Mouse (Mus musculus): ENCODE data around the gene Pecam1. TPM values are rescaled to one million over a fixed set of nuclear protein-coding genes. Genes with fewer than 3 reads are reported as not detected.

Pecam1 gene
- polyA plus RNA-seq, 1 experiment, result not detected

DNA sequence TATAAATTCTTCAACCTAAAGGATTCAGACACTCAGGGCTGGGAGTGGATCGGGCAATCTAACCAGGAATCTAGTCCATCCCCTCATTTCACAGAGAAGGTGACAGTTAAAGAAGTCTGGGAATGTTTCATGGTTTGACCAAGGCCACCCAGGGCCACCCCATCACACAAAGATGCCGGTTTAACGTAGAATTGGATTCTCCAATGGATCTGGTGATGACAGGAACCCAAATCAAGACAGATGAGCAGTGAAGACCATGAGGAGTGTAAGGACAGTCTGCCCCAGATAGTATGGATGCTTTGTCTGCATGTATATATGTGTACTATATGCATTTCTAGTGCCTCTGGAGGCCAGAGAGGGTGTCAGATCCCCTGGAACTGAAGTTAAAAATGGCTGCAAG lies 80.2 kb downstream of the Pecam1 start:
- Histone ChIP-seq H3K27ac (ENCODE audit: insufficient read depth, low read depth, low read length) (no peak overlapping the region), H3K4me1 (ENCODE audit: control insufficient read depth, insufficient read depth, low read length) (peaks cover 32% of the 10 kb centered on the region), H3K4me3 (ENCODE audit: insufficient read depth, low read depth, low read length) (no peak overlapping the region)
- TF ChIP-seq POLR2A (IDR thresholded peaks at IDR 0.05; ENCODE audit: insufficient read depth, low read depth, low read length) (no peak), CTCF (IDR thresholded peaks at IDR 0.05; ENCODE audit: insufficient read depth, low read depth, low read length) (no peak)
- WGBS, result 74% methylated on average over 3 of the region's 3 CpGs

DNA sequence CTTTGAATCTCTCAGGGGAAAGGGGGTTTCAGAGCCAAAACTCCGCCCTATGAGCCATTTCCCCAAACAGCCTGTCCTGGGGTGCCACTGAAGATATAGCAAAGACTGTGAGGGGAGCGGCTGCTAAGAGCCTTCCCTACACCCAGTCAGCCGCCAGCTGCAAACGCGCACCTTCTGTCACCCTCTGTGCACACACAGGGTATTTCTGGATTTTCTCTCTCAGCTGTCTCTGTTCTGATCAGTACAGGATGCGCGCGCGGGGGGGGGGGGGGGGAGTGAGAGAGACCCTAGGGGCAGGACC lies 80.6 kb downstream of the Pecam1 start:
- no peak for TF ChIP-seq POLR2A (IDR thresholded peaks at IDR 0.05; ENCODE audit: insufficient read depth, low read depth, low read length)
- TF ChIP-seq CTCF (IDR thresholded peaks at IDR 0.05; ENCODE audit: insufficient read depth, low read depth, low read length), result no peak
- Histone ChIP-seq H3K4me1 (ENCODE audit: control insufficient read depth, insufficient read depth, low read length) (peaks cover 28% of the 10 kb centered on the region), H3K4me3 (ENCODE audit: insufficient read depth, low read depth, low read length) (no peak overlapping the region), H3K27ac (ENCODE audit: insufficient read depth, low read depth, low read length) (no peak overlapping the region)
- WGBS, result 15% methylated on average over 9 of the region's 9 CpGs

DNA sequence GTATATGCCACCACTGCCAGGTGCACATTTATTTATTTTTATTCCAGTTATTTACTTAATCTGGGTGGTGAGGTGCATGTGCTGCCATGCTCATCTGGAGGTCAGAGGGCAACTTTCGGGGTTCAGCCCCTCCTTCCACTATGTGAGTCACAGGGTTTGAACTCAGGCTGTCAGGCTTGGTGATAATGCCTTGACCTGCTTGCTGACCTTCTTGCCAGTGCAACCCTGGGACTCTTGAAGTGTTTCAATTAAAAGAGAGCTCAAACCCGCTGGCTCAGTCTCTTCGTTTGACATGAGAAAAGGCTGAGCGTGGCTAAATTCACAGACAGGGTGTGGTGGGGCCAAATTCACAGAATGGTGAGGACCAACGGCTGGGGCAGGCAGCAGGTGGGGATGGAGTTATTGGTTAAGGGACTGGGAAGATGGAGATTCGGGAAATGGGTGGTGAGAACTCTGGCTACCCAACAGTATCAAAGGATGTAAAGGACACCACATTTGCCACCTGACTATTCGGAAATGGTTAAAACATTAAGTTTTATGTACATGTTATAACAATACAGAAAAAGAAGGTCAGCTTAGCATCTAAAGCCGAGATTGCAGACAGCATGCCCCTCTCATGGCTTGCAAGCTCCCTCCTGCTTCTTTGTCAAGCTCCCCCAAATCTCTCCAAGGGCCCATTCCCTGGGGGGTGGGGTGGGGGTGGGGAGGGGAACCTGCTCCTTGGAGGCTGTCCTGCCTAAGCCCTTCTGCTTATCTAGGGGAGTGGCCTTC lies 81.1 kb downstream of the Pecam1 start:
- 69% methylated on average over 8 of the region's 8 CpGs for WGBS
- Histone ChIP-seq H3K4me1 (ENCODE audit: control insufficient read depth, insufficient read depth, low read length) (peaks cover 23% of the 10 kb centered on the region), H3K27ac (ENCODE audit: insufficient read depth, low read depth, low read length) (no peak overlapping the region), H3K4me3 (ENCODE audit: insufficient read depth, low read depth, low read length) (no peak overlapping the region)
- TF ChIP-seq CTCF (IDR thresholded peaks at IDR 0.05; ENCODE audit: insufficient read depth, low read depth, low read length), result no peak
- no peak for TF ChIP-seq POLR2A (IDR thresholded peaks at IDR 0.05; ENCODE audit: insufficient read depth, low read depth, low read length)

DNA sequence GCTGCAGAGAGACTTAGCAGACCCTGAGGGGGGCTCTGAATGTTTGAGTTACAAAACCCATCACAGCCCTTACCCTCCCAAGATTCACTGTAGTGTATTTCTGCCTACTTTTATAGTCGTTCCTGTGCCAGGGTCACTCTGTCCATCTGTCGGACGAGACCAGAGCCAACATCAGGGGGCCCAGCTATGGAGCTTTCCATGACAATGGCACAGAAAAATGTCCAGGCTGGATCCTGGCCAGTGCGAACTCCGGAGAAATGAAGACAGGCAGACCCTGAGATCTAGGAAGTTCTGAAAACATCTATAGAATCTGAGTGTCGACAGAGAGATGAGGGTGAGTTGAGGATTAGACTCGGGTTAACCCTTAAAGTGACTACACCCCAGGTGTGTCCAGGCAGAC lies 82.1 kb downstream of the Pecam1 start:
- no peak for TF ChIP-seq CTCF (IDR thresholded peaks at IDR 0.05; ENCODE audit: insufficient read depth, low read depth, low read length)
- no peak for TF ChIP-seq POLR2A (IDR thresholded peaks at IDR 0.05; ENCODE audit: insufficient read depth, low read depth, low read length)
- no peak overlapping the region for H3K27ac ChIP-seq (ENCODE audit: insufficient read depth, low read depth, low read length)

DNA sequence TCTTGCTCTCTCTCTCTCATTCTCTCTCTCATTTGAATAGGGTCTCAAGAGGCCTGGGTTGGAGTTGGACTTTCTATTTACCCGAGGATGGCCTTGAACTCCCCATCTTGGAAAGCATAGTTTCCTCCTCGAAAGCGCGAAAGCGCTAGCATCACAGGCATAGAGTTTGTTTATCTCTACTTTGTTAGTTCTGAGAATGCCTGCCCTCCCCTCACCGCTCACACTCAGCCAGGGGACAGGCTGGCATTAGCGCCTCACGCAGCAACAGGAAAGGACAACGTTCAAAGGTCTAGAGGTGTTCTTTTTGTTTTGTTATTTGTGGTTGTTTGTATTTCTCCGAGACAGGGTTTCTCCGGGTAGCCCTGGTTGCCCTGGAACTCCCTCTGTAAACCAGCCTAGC lies 82.6 kb downstream of the Pecam1 start:
- peaks cover 25% of the 10 kb centered on the region for H3K4me1 ChIP-seq (ENCODE audit: control insufficient read depth, insufficient read depth, low read length)
- TF ChIP-seq CTCF (IDR thresholded peaks at IDR 0.05; ENCODE audit: insufficient read depth, low read depth, low read length) (no peak), POLR2A (IDR thresholded peaks at IDR 0.05; ENCODE audit: insufficient read depth, low read depth, low read length) (no peak)
- WGBS, result 87% methylated on average over 11 of the region's 11 CpGs
- H3K27ac ChIP-seq (ENCODE audit: insufficient read depth, low read depth, low read length), result no peak overlapping the region
- no peak overlapping the region for H3K4me3 ChIP-seq (ENCODE audit: insufficient read depth, low read depth, low read length)

More for the DNA sequence above, 82.1 kb downstream of the Pecam1 start:
- WGBS, result 65% methylated on average over 7 of the region's 7 CpGs
- H3K4me1 ChIP-seq (ENCODE audit: control insufficient read depth, insufficient read depth, low read length), result peaks cover 29% of the 10 kb centered on the region
- no peak overlapping the region for H3K4me3 ChIP-seq (ENCODE audit: insufficient read depth, low read depth, low read length)

DNA sequence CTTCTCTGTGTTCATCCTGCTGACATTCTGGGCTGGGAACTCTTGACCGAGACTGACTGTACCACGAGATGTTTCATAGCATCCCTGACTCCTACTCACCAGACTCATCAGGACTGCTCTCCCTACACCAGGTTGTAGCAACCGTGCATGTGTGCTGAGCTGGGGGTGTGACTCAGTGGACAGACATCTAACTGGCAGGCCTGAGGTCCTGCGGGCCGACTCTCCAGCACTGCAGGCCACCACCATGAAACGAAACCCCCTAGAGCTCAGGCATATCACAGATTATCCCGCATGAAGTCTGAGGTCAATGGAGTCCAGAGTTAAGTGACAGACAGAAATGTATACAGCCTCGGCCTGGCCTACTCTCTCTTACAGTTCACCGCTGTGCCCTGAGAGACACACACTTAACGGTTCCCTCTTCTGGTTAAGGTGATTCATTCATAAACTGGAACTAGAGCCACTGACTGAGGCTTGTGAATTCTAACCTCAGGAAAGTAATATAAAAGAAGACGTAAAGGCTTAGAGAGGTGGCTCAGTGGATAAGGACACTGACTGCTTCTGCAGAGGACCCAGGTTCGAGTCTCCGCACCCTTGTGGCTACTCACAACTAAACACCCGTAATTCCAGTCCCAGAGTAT lies 83.8 kb downstream of the Pecam1 start:
- TF ChIP-seq CTCF (IDR thresholded peaks at IDR 0.05; ENCODE audit: insufficient read depth, low read depth, low read length) (no peak), POLR2A (IDR thresholded peaks at IDR 0.05; ENCODE audit: insufficient read depth, low read depth, low read length) (no peak)
- Histone ChIP-seq H3K4me1 (ENCODE audit: control insufficient read depth, insufficient read depth, low read length) (peaks cover 22% of the 10 kb centered on the region), H3K27ac (ENCODE audit: insufficient read depth, low read depth, low read length) (no peak overlapping the region), H3K4me3 (ENCODE audit: insufficient read depth, low read depth, low read length) (no peak overlapping the region)
- 87% methylated on average over 14 of the region's 14 CpGs for WGBS

DNA sequence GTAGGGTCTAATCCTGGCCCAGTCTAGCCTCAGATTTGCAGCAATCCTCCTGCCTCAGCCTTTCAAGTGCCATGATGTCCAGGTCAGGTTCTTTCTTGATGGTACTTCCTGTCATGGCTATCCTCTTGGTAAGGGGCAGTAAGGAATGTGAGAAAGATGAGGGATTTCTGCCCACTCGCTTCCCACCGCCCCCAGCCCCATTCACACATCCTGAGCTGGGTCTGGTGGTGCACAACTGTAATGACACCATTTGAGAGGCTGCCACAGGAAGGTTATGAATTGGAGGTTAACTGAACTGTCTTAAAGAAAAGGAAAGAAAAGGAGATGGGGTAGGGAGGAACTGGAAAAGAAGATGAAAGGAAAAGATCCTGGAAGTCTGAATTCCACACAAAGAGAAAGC lies 84.6 kb downstream of the Pecam1 start:
- 92% methylated on average over 2 of the region's 2 CpGs for WGBS
- TF ChIP-seq CTCF (IDR thresholded peaks at IDR 0.05; ENCODE audit: insufficient read depth, low read depth, low read length), result no peak
- TF ChIP-seq POLR2A (IDR thresholded peaks at IDR 0.05; ENCODE audit: insufficient read depth, low read depth, low read length), result no peak
- Histone ChIP-seq H3K4me3 (ENCODE audit: insufficient read depth, low read depth, low read length) (no peak overlapping the region), H3K4me1 (ENCODE audit: control insufficient read depth, insufficient read depth, low read length) (peaks cover 21% of the 10 kb centered on the region), H3K27ac (ENCODE audit: insufficient read depth, low read depth, low read length) (no peak overlapping the region)

DNA sequence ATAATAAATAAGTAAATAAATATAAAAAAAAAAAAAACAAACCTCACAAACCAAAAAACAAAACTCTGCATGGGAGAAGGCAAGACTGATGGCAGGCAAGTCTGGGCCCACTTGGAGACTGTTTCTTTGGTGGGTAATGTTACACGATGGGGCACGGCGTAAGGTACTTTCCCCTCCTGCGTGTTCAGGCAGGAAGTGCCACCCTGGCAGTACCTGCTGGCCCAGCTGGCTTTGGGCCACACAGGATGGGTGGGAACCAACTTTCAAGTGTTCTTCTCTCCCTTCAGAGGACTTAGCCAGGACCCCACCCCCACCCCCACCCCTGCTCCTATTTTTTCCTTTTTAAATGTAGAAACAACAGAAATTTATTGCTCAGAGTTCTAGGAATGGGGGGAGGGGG lies 85.1 kb downstream of the Pecam1 start:
- peaks cover 20% of the 10 kb centered on the region for H3K4me1 ChIP-seq (ENCODE audit: control insufficient read depth, insufficient read depth, low read length)
- H3K27ac ChIP-seq (ENCODE audit: insufficient read depth, low read depth, low read length), result no peak overlapping the region
- no peak for TF ChIP-seq POLR2A (IDR thresholded peaks at IDR 0.05; ENCODE audit: insufficient read depth, low read depth, low read length)
- no peak for TF ChIP-seq CTCF (IDR thresholded peaks at IDR 0.05; ENCODE audit: insufficient read depth, low read depth, low read length)
- WGBS, result 93% methylated on average over 4 of the region's 4 CpGs
- no peak overlapping the region for H3K4me3 ChIP-seq (ENCODE audit: insufficient read depth, low read depth, low read length)

DNA sequence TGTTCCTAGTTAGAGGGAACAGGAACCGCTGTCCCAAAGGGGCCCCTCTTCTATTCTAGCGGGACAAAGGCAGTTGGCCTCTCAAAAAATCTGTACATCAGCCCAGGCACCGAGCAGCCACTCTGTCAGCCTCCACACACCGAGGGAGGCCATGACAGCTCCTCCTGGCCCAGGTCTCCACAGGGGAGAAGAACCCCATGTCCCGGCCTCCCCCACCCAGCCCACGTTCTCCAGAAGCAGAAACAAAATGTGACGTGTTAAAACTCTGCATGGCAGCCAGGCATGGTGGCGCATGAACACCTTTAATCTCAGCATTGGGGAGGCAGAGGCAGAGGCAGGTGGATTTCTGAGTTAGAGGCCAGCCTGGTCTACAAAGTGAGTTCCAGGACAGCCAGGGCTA lies 85.7 kb downstream of the Pecam1 start:
- TF ChIP-seq CTCF (IDR thresholded peaks at IDR 0.05; ENCODE audit: insufficient read depth, low read depth, low read length) (no peak), POLR2A (IDR thresholded peaks at IDR 0.05; ENCODE audit: insufficient read depth, low read depth, low read length) (no peak)
- H3K4me1 ChIP-seq (ENCODE audit: control insufficient read depth, insufficient read depth, low read length), result peaks cover 20% of the 10 kb centered on the region
- WGBS, result 80% methylated on average over 8 of the region's 8 CpGs
- no peak overlapping the region for H3K27ac ChIP-seq (ENCODE audit: insufficient read depth, low read depth, low read length)
- no peak overlapping the region for H3K4me3 ChIP-seq (ENCODE audit: insufficient read depth, low read depth, low read length)

All from olfactory bulb, adult 2 months (tissue).